ENCODE assay signal across 10 mouse cellular contexts in genomic region chr12:117159669-117160210, GRCm38 (mm10).
A peak's percentile ranks its signal among the peaks of the same experiment; 100 is the strongest.
DNase-seq lines count a peak whose midpoint lies in the region; ATAC-seq lines count a peak whose summit lies in the region.
"Had no signal": no experiment of that assay in that cellular context is flagged by ENCODE, and none has a peak within 500 bp of the region (broad histone marks: within the 10 kb centered on the region; RNA-seq: fewer than 3 reads in every experiment).

No protein-coding gene starts in this region.

- no peak overlapping the region for H3K4me3 ChIP-seq in liver, embryonic 11.5 days (ENCODE audit: low read depth, low read length)
- peak overlapping the region; percentile 25 for H3K4me3 ChIP-seq in embryonic facial prominence, embryonic 15.5 days (replicated peaks)
- H3K4me3 ChIP-seq in intestine, embryonic 16.5 days (ENCODE audit: low read length) = peak overlapping the region; percentile 24
- H3K4me3 ChIP-seq in neural tube, embryonic 15.5 days (replicated peaks) = peak overlapping the region; percentile 27

- no peak for DNase-seq in liver, embryonic 11.5 days (ENCODE audit: low spot score)
- no peak for DNase-seq in liver
- DNase-seq in yolk sac, embryonic 10.5 days (ENCODE audit: low spot score) = no peak
- DNase-seq: cerebellum, postnatal 25 days; lung, postnatal 10 days; right cerebral cortex, adult 18-20 months had no signal

- no peak overlapping the region for H3K9ac ChIP-seq in liver, embryonic 11.5 days (ENCODE audit: low read depth, low read length)
- H3K9ac ChIP-seq in embryonic facial prominence, embryonic 15.5 days = no peak overlapping the region
- no peak overlapping the region for H3K9ac ChIP-seq in intestine, embryonic 16.5 days (ENCODE audit: low read depth, low read length)
- peak overlapping the region; percentile 35; the same call in 1 of the 2 replicates for H3K9ac ChIP-seq in neural tube, embryonic 15.5 days (replicated peaks)

- 0 out of 2 replicates have a peak, but pooled peaks have one; percentile 10 for ATAC-seq in liver, embryonic 11.5 days (replicated peaks; ENCODE audit: low FRiP score)
- no peak for ATAC-seq in embryonic facial prominence, embryonic 15.5 days (ENCODE audit: insufficient number of reproducible peaks, low FRiP score, low TSS enrichment, low read depth)
- ATAC-seq in intestine, embryonic 16.5 days = no peak
- ATAC-seq in neural tube, embryonic 15.5 days (ENCODE audit: low FRiP score) = no peak; the same call in 1 of the 2 replicates
- no peak for ATAC-seq in cerebellum, adult (ENCODE audit: insufficient number of reproducible peaks, low FRiP score, low TSS enrichment)

- 0 out of 2 replicates have a peak overlapping the region, but pooled peaks have one; percentile 5 for H3K4me2 ChIP-seq in liver, embryonic 11.5 days
- H3K4me2 ChIP-seq in embryonic facial prominence, embryonic 15.5 days (replicated peaks) = peak overlapping the region; percentile 42
- peak overlapping the region; percentile 26 for H3K4me2 ChIP-seq in intestine, embryonic 16.5 days (ENCODE audit: low read depth, low read length)
- peak overlapping the region; percentile 58 for H3K4me2 ChIP-seq in neural tube, embryonic 15.5 days

- H3K4me1 ChIP-seq in liver, embryonic 11.5 days (replicated peaks; ENCODE audit: control insufficient read depth, insufficient read depth, low read length) = no peaks in the 10 kb centered on the region
- H3K4me1 ChIP-seq in embryonic facial prominence, embryonic 15.5 days = peaks cover 19% of the 10 kb centered on the region
- peaks cover 11% of the 10 kb centered on the region; the same call in 1 of the 2 replicates for H3K4me1 ChIP-seq in intestine, embryonic 16.5 days (ENCODE audit: control insufficient read depth, insufficient read depth, low read length)
- H3K4me1 ChIP-seq in neural tube, embryonic 15.5 days = peaks cover 47% of the 10 kb centered on the region

- no peaks in the 10 kb centered on the region for H3K36me3 ChIP-seq in liver, embryonic 11.5 days (ENCODE audit: control insufficient read depth, insufficient read depth, low read length)
- H3K36me3 ChIP-seq in embryonic facial prominence, embryonic 15.5 days = no peaks in the 10 kb centered on the region
- no peaks in the 10 kb centered on the region for H3K36me3 ChIP-seq in intestine, embryonic 16.5 days (ENCODE audit: control insufficient read depth, insufficient read depth, low read length)
- H3K36me3 ChIP-seq in neural tube, embryonic 15.5 days = no peaks in the 10 kb centered on the region

- 8% methylated on average over 14 of the region's 15 CpGs for WGBS in liver, embryonic 11.5 days
- WGBS in embryonic facial prominence, embryonic 15.5 days = 11% methylated on average over 15 of the region's 15 CpGs
- 7% methylated on average over 15 of the region's 15 CpGs for WGBS in intestine, embryonic 16.5 days
- WGBS in neural tube, embryonic 15.5 days = 16% methylated on average over 15 of the region's 15 CpGs

- H3K27ac ChIP-seq in liver, embryonic 11.5 days (ENCODE audit: low read depth, low read length) = no peak overlapping the region
- H3K27ac ChIP-seq in embryonic facial prominence, embryonic 15.5 days (replicated peaks) = no peak overlapping the region
- H3K27ac ChIP-seq in intestine, embryonic 16.5 days (ENCODE audit: low read length) = no peak overlapping the region
- peak overlapping the region; percentile 69 for H3K27ac ChIP-seq in neural tube, embryonic 15.5 days (replicated peaks)

- no peaks in the 10 kb centered on the region for H3K9me3 ChIP-seq in liver, embryonic 11.5 days (ENCODE audit: control insufficient read depth, low read length)
- H3K9me3 ChIP-seq in embryonic facial prominence, embryonic 15.5 days (replicated peaks) = no peaks in the 10 kb centered on the region
- no peaks in the 10 kb centered on the region for H3K9me3 ChIP-seq in intestine, embryonic 16.5 days (ENCODE audit: control insufficient read depth, low read length)
- no peaks in the 10 kb centered on the region for H3K9me3 ChIP-seq in neural tube, embryonic 15.5 days (replicated peaks)

- peaks cover 76% of the 10 kb centered on the region for H3K27me3 ChIP-seq in liver, embryonic 11.5 days (replicated peaks; ENCODE audit: control insufficient read depth, insufficient read depth, low read length)
- H3K27me3 ChIP-seq in embryonic facial prominence, embryonic 15.5 days = peaks cover 75% of the 10 kb centered on the region
- H3K27me3 ChIP-seq in intestine, embryonic 16.5 days (replicated peaks; ENCODE audit: control insufficient read depth, insufficient read depth, low read length) = peaks cover 58% of the 10 kb centered on the region
- H3K27me3 ChIP-seq in neural tube, embryonic 15.5 days (replicated peaks) = peaks cover 36% of the 10 kb centered on the region

Comparison
In these comparisons a context has a peak if more than half of its experiments do, and no peak if none do; other contexts are left out.
1. H3K4me2 ChIP-seq: peak in every context shown above with its lines; median percentile 58 in neural tube, embryonic 15.5 days; 42 in embryonic facial prominence, embryonic 15.5 days; 26 in intestine, embryonic 16.5 days; 5 in liver, embryonic 11.5 days.